ENCODE assay signal across 8 mouse cellular contexts in the genomic region with DNA sequence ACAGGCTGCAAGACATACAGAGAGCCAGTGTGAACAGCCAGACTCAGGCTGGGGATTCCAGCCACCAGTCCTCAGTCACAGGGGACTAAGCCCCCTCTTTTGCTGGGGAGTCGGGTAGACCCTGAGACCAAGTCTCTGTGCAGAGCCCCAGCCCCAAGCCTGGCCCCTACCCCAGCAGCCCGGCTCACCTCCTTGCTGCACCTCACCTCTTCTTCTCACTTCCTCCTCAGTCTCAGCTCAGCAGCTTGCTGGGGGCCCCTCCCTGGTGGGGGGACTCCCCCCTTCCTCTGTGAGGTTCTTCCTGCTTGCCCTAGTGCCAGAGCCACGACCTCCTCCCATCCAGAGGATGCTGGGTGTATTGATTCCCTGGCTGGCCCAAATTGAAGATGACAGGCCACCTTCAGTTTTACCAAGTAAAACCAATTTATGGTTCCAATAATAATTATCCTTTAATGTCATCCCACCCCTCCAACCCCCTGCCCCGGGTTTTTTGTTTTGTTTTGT. TPM values are rescaled to one million over a fixed set of nuclear protein-coding genes. Genes with fewer than 3 reads are reported as not detected.
DNase-seq lines count a peak whose midpoint lies in the region; ATAC-seq and TF ChIP-seq lines count a peak whose summit lies in the region.

A gene (minus strand): TSS at position 454 of the 504 bp plus-strand sequence.

- intact Hi-C loops in left cerebral cortex, postnatal 14 days (cut with DNase I) = no loop called here

- peak within 1 kb of the TSS; percentile 99 for H3K27ac ChIP-seq in layer of hippocampus, adult 2 months
- peak within 1 kb of the TSS; percentile 88 for H3K27ac ChIP-seq in forebrain, embryonic 15.5 days (replicated peaks)
- peak within 1 kb of the TSS; percentile 94 for H3K27ac ChIP-seq in limb, embryonic 12.5 days
- peak within 1 kb of the TSS; percentile 91 for H3K27ac ChIP-seq in midbrain, embryonic 13.5 days

- H3K4me3 ChIP-seq in layer of hippocampus, adult 2 months = peak within 1 kb of the TSS; percentile 88
- H3K4me3 ChIP-seq in forebrain, embryonic 15.5 days = peak within 1 kb of the TSS; percentile 95
- peak within 1 kb of the TSS; percentile 97 for H3K4me3 ChIP-seq in limb, embryonic 12.5 days (replicated peaks)
- peak within 1 kb of the TSS; percentile 97 for H3K4me3 ChIP-seq in midbrain, embryonic 13.5 days (replicated peaks)

- no peak for TF ChIP-seq CTCF in layer of hippocampus, adult 2 months (conservative IDR thresholded peaks at IDR 0.05)

- no peak for DNase-seq in layer of hippocampus, adult 2 months (ENCODE audit: low spot score in 2 of 2)
- no peak for DNase-seq in layer of hippocampus, adult 11-12 months (ENCODE audit: low spot score)
- DNase-seq in thymus, postnatal 10 days (ENCODE audit: low spot score in 2 of 2) = peak; percentile 87 to 91
- no peak for DNase-seq in Muller cell, postnatal 12 days (ENCODE audit: inconsistent ontology term)
- no peak for DNase-seq in left cerebral cortex, postnatal 14 days (ENCODE audit: low spot score in 2 of 2)

- H3K27me3 ChIP-seq in forebrain, embryonic 15.5 days = no peaks in the 10 kb centered on the region
- H3K27me3 ChIP-seq in limb, embryonic 12.5 days = no peaks in the 10 kb centered on the region
- no peaks in the 10 kb centered on the region for H3K27me3 ChIP-seq in midbrain, embryonic 13.5 days

- ATAC-seq in forebrain, embryonic 15.5 days (replicated peaks) = no peak
- ATAC-seq in limb, embryonic 12.5 days (ENCODE audit: insufficient number of reproducible peaks, insufficient read depth, low FRiP score, low TSS enrichment, low read depth) = no peak
- no peak for ATAC-seq in midbrain, embryonic 13.5 days

- WGBS in forebrain, embryonic 15.5 days = 74% methylated on average over 4 of the region's 4 CpGs
- WGBS in limb, embryonic 12.5 days = 55% methylated on average over 4 of the region's 4 CpGs
- 76% methylated on average over 4 of the region's 4 CpGs for WGBS in midbrain, embryonic 13.5 days

- peak within 1 kb of the TSS; percentile 98 for H3K9ac ChIP-seq in forebrain, embryonic 15.5 days (replicated peaks)
- H3K9ac ChIP-seq in limb, embryonic 12.5 days (replicated peaks) = peak within 1 kb of the TSS; percentile 93
- peak within 1 kb of the TSS; percentile 96 for H3K9ac ChIP-seq in midbrain, embryonic 13.5 days (replicated peaks)

- peak within 1 kb of the TSS; percentile 87 for H3K4me2 ChIP-seq in forebrain, embryonic 15.5 days (replicated peaks)
- H3K4me2 ChIP-seq in limb, embryonic 12.5 days = peak within 1 kb of the TSS; percentile 94
- peak within 1 kb of the TSS; percentile 98 for H3K4me2 ChIP-seq in midbrain, embryonic 13.5 days (replicated peaks)

- H3K9me3 ChIP-seq in forebrain, embryonic 15.5 days = no peaks in the 10 kb centered on the region
- no peaks in the 10 kb centered on the region for H3K9me3 ChIP-seq in limb, embryonic 12.5 days
- no peaks in the 10 kb centered on the region for H3K9me3 ChIP-seq in midbrain, embryonic 13.5 days

- H3K4me1 ChIP-seq in forebrain, embryonic 15.5 days = peaks cover 35% of the 10 kb centered on the region
- H3K4me1 ChIP-seq in limb, embryonic 12.5 days (replicated peaks) = peaks cover 28% of the 10 kb centered on the region
- H3K4me1 ChIP-seq in midbrain, embryonic 13.5 days (replicated peaks) = peaks cover 20% of the 10 kb centered on the region

- peaks cover 27% of the 10 kb centered on the region for H3K36me3 ChIP-seq in forebrain, embryonic 15.5 days
- H3K36me3 ChIP-seq in limb, embryonic 12.5 days = peaks cover 28% of the 10 kb centered on the region
- peaks cover 27% of the 10 kb centered on the region for H3K36me3 ChIP-seq in midbrain, embryonic 13.5 days

RNA-seq across cellular contexts. Expression of the gene that starts here (rescaled TPM):
- total RNA-seq in layer of hippocampus, adult 2 months (2021) = 1 to 10 TPM in 1 of 2 experiments, under 1 TPM in 1; 0.91 to 1.0 TPM
- polyA plus RNA-seq in forebrain, embryonic 15.5 days (2015; fragmentation: Nextera tagmentation; extraction: Ambion mirVana) = 0.70 and 0.86 TPM in 2 replicates
- 0.60 and 1.5 TPM in 2 replicates for polyA plus RNA-seq in limb, embryonic 12.5 days (2016; fragmentation: Nextera tagmentation; extraction: Ambion mirVana)
- 0.78 and 0.93 TPM in 2 replicates for polyA plus RNA-seq in midbrain, embryonic 13.5 days (2015; fragmentation: Nextera tagmentation; extraction: Ambion mirVana)
- 1 to 10 TPM; 1.6 to 1.8 TPM for total RNA-seq in left cerebral cortex, postnatal 14 days (2021)

Comparison
In these comparisons a context has a peak if more than half of its experiments do, and no peak if none do; other contexts are left out.
1. DNase-seq: peak in thymus, postnatal 10 days (2 of 2); none in layer of hippocampus, adult 2 months (0 of 2), layer of hippocampus, adult 11-12 months (single experiment), Muller cell, postnatal 12 days (single experiment) and left cerebral cortex, postnatal 14 days (0 of 2).
2. Peak in every context shown above with its lines, with median percentiles within 50 percentile points of each other: H3K27ac ChIP-seq, H3K4me3 ChIP-seq, H3K4me2 ChIP-seq and H3K9ac ChIP-seq.